Mouse (Mus musculus): ENCODE results near the gene Gpbar1. TPM values are rescaled to one million over a fixed set of nuclear protein-coding genes. Genes with fewer than 3 reads are reported as not detected.
"Not testable (repeated sequence)": the region's sequence is repeated elsewhere in the genome, so short reads cannot be mapped to it uniquely, and the experiment has no call there.

Gene Gpbar1
- total and polyA plus RNA-seq, 3 experiments, result 0.11 TPM; not detected in 2

DNA sequence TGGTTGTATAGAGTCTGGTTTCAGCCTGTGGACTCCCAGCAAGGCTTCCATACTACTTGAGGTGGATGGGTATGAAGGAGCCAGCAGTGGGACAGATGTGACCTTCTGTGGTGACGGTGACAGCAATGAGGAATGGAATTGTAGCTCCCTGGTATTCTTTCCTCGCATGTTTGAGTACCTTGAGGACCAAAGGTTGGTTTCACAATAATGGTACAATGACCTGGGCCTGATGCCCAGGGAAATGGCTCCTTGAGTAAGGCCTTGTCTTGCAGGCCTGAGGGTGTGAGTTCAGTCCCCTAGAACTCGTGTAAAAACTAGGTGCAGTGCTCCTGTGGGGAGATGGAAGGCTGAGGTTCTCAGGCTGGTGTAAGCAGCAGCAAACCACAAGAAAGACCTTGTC, 40.4 kb downstream of the Gpbar1 start:
- TF ChIP-seq CTCF (IDR thresholded peaks at IDR 0.05; ENCODE audit: low read depth, low read length), result no peak
- no peak for TF ChIP-seq TAL1 (conservative IDR thresholded peaks at IDR 0.05; ENCODE audit: low read depth, low read length)
- TF ChIP-seq GATA2 (IDR thresholded peaks at IDR 0.05; ENCODE audit: borderline replicate concordance, low read depth, low read length), result no peak
- no peak for TF ChIP-seq POLR2AphosphoS5 (IDR thresholded peaks at IDR 0.05; ENCODE audit: insufficient replicate concordance, low read depth, low read length)
- no peak for TF ChIP-seq GATA1 (IDR thresholded peaks at IDR 0.05; ENCODE audit: borderline replicate concordance, low read length)
- Histone ChIP-seq H3K36me3 (replicated peaks) (no peaks in the 10 kb centered on the region), H3K9me3 (replicated peaks) (no peaks in the 10 kb centered on the region), H3K27me3 (ENCODE audit: insufficient read depth, low read length) (peaks cover 33% of the 10 kb centered on the region), H3K4me1 (ENCODE audit: insufficient read depth, low read depth, low read length) (peaks cover 2% of the 10 kb centered on the region), H3K4me3 (ENCODE audit: low read depth, low read length) (no peak overlapping the region)
- DNase-seq (ENCODE audit: low spot score), result no peak
- ATAC-seq (ENCODE audit: extremely low read depth, insufficient number of reproducible peaks, low FRiP score, poor library complexity, severe bottlenecking), result no peak

DNA sequence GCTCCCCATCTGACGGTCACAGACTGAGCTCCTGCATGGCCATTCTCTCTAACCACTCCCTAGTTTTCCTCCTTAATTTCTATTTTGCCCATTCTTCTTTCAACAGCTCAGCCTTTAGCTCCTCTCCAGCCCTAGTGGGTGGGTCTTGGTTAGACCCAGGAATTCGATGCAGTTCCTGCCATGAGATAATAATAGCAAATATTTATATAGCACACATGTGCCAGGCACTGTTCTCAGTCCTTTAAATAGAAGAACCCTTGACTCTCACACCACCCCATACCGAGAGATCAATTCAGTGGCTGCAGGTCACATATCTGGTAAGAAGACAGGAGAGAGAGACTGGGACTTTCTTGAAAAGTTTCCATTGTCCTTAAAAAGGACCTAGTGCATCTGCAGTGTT, 43.0 kb downstream of the Gpbar1 start:
- Histone ChIP-seq H3K4me3 (ENCODE audit: low read depth, low read length) (no peak overlapping the region), H3K9me3 (replicated peaks) (no peaks in the 10 kb centered on the region), H3K36me3 (replicated peaks) (no peaks in the 10 kb centered on the region), H3K27me3 (ENCODE audit: insufficient read depth, low read length) (peaks cover 34% of the 10 kb centered on the region), H3K4me1 (ENCODE audit: insufficient read depth, low read depth, low read length) (no peaks in the 10 kb centered on the region; the same call in 1 of the 2 replicates)
- TF ChIP-seq GATA1 (IDR thresholded peaks at IDR 0.05; ENCODE audit: borderline replicate concordance, low read length), result no peak
- TF ChIP-seq TAL1 (conservative IDR thresholded peaks at IDR 0.05; ENCODE audit: low read depth, low read length), result no peak
- TF ChIP-seq CTCF (IDR thresholded peaks at IDR 0.05; ENCODE audit: low read depth, low read length), result no peak
- no peak for TF ChIP-seq GATA2 (IDR thresholded peaks at IDR 0.05; ENCODE audit: borderline replicate concordance, low read depth, low read length)
- no peak for TF ChIP-seq POLR2AphosphoS5 (IDR thresholded peaks at IDR 0.05; ENCODE audit: insufficient replicate concordance, low read depth, low read length)
- ATAC-seq (ENCODE audit: extremely low read depth, insufficient number of reproducible peaks, low FRiP score, poor library complexity, severe bottlenecking), result no peak
- DNase-seq (ENCODE audit: low spot score), result no peak

DNA sequence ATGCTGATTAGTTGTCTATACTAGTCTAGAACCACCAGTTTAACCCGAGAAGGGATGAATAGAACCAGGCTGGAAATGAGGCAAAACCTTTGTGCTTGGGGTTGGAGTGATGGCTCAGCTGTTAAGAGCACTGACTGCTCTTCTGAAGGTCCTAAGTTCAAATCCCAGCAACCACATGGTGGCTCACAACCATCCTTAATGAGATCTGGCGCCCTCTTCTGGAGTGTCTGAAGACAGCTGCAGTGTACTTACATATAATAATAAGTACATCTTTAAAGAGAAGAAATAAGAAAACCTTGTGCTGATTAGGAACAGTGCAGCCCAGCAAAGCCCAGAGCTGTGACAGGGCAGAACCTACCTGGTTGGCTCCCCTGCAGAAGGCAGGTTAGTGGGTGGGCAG, 48.6 kb downstream of the Gpbar1 start:
- not testable (repeated sequence) for ATAC-seq (ENCODE audit: extremely low read depth, insufficient number of reproducible peaks, low FRiP score, poor library complexity, severe bottlenecking); H3K4me3 ChIP-seq (ENCODE audit: low read depth, low read length); H3K36me3 ChIP-seq (replicated peaks); H3K9me3 ChIP-seq (replicated peaks); DNase-seq (ENCODE audit: low spot score)
- Histone ChIP-seq H3K4me1 (ENCODE audit: insufficient read depth, low read depth, low read length) (peaks cover 18% of the 10 kb centered on the region), H3K27me3 (ENCODE audit: insufficient read depth, low read length) (peaks cover 27% of the 10 kb centered on the region)

Other genes with a start within 250 kb of the Gpbar1 start
- gene Tns1, start 154.1 kb upstream of the Gpbar1 start, total RNA-seq (2014; fragmentation: Nextera tagmentation), result 0.73 and 27.2 TPM in 2 replicates
- 1.0 and 1.7 TPM in 2 replicates for gene Tns1, start 154.1 kb upstream of the Gpbar1 start, total RNA-seq (2017)
- 0.55 and 0.76 TPM in 2 replicates for gene Tns1, start 154.1 kb upstream of the Gpbar1 start, polyA plus RNA-seq (2012)
- not detected in 2 replicates for gene Rufy4, start 153.0 kb upstream of the Gpbar1 start, total RNA-seq (2014; fragmentation: Nextera tagmentation)
- gene Rufy4, start 153.0 kb upstream of the Gpbar1 start, total RNA-seq (2017), result 0.05 TPM in 1 of 2 replicates, not detected in the other
- gene Rufy4, start 153.0 kb upstream of the Gpbar1 start, polyA plus RNA-seq (2012), result not detected in 2 replicates
- not detected in 2 replicates for gene Cxcr2, start 124.6 kb upstream of the Gpbar1 start, total RNA-seq (2014; fragmentation: Nextera tagmentation)
- gene Cxcr2, start 124.6 kb upstream of the Gpbar1 start, total RNA-seq (2017), result 0.16 and 0.17 TPM in 2 replicates
- gene Cxcr2, start 124.6 kb upstream of the Gpbar1 start, polyA plus RNA-seq (2012), result not detected in 2 replicates
- gene Cxcr1, start 83.9 kb upstream of the Gpbar1 start, total RNA-seq (2014; fragmentation: Nextera tagmentation), result not detected in 2 replicates
- gene Cxcr1, start 83.9 kb upstream of the Gpbar1 start, total RNA-seq (2017), result 0.23 and 0.71 TPM in 2 replicates
- not detected in 2 replicates for gene Cxcr1, start 83.9 kb upstream of the Gpbar1 start, polyA plus RNA-seq (2012)
- 876 and 934 TPM in 2 replicates for gene Arpc2, start 42.5 kb upstream of the Gpbar1 start, total RNA-seq (2014; fragmentation: Nextera tagmentation)
- 647 and 716 TPM in 2 replicates for gene Arpc2, start 42.5 kb upstream of the Gpbar1 start, total RNA-seq (2017)
- gene Arpc2, start 42.5 kb upstream of the Gpbar1 start, polyA plus RNA-seq (2012), result 746 and 964 TPM in 2 replicates
- gene Aamp, start 6.2 kb downstream of the Gpbar1 start, total RNA-seq (2014; fragmentation: Nextera tagmentation), result 54.8 and 63.5 TPM in 2 replicates
- gene Aamp, start 6.2 kb downstream of the Gpbar1 start, total RNA-seq (2017), result 127 and 129 TPM in 2 replicates
- gene Aamp, start 6.2 kb downstream of the Gpbar1 start, polyA plus RNA-seq (2012), result 250 and 265 TPM in 2 replicates
- 27.7 and 58.4 TPM in 2 replicates for gene Pnkd, start 6.4 kb downstream of the Gpbar1 start, total RNA-seq (2014; fragmentation: Nextera tagmentation)
- 30.5 and 37.9 TPM in 2 replicates for gene Pnkd, start 6.4 kb downstream of the Gpbar1 start, total RNA-seq (2017)
- gene Pnkd, start 6.4 kb downstream of the Gpbar1 start, polyA plus RNA-seq (2012), result 186 and 219 TPM in 2 replicates
- 18.7 and 19.8 TPM in 2 replicates for gene Tmbim1, start 27.1 kb downstream of the Gpbar1 start, total RNA-seq (2014; fragmentation: Nextera tagmentation)
- gene Tmbim1, start 27.1 kb downstream of the Gpbar1 start, total RNA-seq (2017), result 19.7 and 26.0 TPM in 2 replicates
- 110 and 115 TPM in 2 replicates for gene Tmbim1, start 27.1 kb downstream of the Gpbar1 start, polyA plus RNA-seq (2012)
- gene Catip, start 83.6 kb downstream of the Gpbar1 start, total RNA-seq (2014; fragmentation: Nextera tagmentation), result not detected in 2 replicates
- 0.27 TPM in 1 of 2 replicates, not detected in the other for gene Catip, start 83.6 kb downstream of the Gpbar1 start, total RNA-seq (2017)
- not detected in 2 replicates for gene Catip, start 83.6 kb downstream of the Gpbar1 start, polyA plus RNA-seq (2012)
- gene Slc11a1, start 96.6 kb downstream of the Gpbar1 start, total RNA-seq (2014; fragmentation: Nextera tagmentation), result not detected in 2 replicates
- 0.23 and 0.60 TPM in 2 replicates for gene Slc11a1, start 96.6 kb downstream of the Gpbar1 start, total RNA-seq (2017)
- not detected in 2 replicates for gene Slc11a1, start 96.6 kb downstream of the Gpbar1 start, polyA plus RNA-seq (2012)
- gene Ctdsp1, start 113.0 kb downstream of the Gpbar1 start, total RNA-seq (2014; fragmentation: Nextera tagmentation), result 154 and 171 TPM in 2 replicates
- gene Ctdsp1, start 113.0 kb downstream of the Gpbar1 start, total RNA-seq (2017), result 64.6 and 66.4 TPM in 2 replicates
- 272 and 321 TPM in 2 replicates for gene Ctdsp1, start 113.0 kb downstream of the Gpbar1 start, polyA plus RNA-seq (2012)
- 0.29 and 0.68 TPM in 2 replicates for gene Vil1, start 130.8 kb downstream of the Gpbar1 start, total RNA-seq (2014; fragmentation: Nextera tagmentation)
- gene Vil1, start 130.8 kb downstream of the Gpbar1 start, total RNA-seq (2017), result 0.29 and 1.1 TPM in 2 replicates
- 0.11 and 0.35 TPM in 2 replicates for gene Vil1, start 130.8 kb downstream of the Gpbar1 start, polyA plus RNA-seq (2012)
- 158 and 183 TPM in 2 replicates for gene Cnot9, start 227.5 kb downstream of the Gpbar1 start, total RNA-seq (2014; fragmentation: Nextera tagmentation)
- gene Cnot9, start 227.5 kb downstream of the Gpbar1 start, total RNA-seq (2017), result 87.5 and 89.6 TPM in 2 replicates
- gene Cnot9, start 227.5 kb downstream of the Gpbar1 start, polyA plus RNA-seq (2012), result 35.9 and 37.1 TPM in 2 replicates